Comparison of ENCODE assay signal across 17 mouse cellular contexts in genomic region chr1:91514916-91515315, GRCm38 (mm10). TPM values are rescaled to one million over a fixed set of nuclear protein-coding genes. Genes with fewer than 3 reads are reported as not detected.
DNase-seq lines count a peak whose midpoint lies in the region; ATAC-seq and TF ChIP-seq lines count a peak whose summit lies in the region.
"Had no signal": no experiment of that assay in that cellular context is flagged by ENCODE, and none has a peak within 500 bp of the region (broad histone marks: within the 10 kb centered on the region; RNA-seq: fewer than 3 reads in every experiment).

No protein-coding gene starts in this region.

- H3K27me3 ChIP-seq in embryonic facial prominence, embryonic 13.5 days = no peaks in the 10 kb centered on the region
- no peaks in the 10 kb centered on the region for H3K27me3 ChIP-seq in embryonic facial prominence, embryonic 10.5 days (replicated peaks; ENCODE audit: low read depth, poor library complexity, severe bottlenecking)
- H3K27me3 ChIP-seq in ES-Bruce4 (ENCODE audit: control insufficient read depth, insufficient read depth, low read length, poor library complexity, severe bottlenecking) = no peaks in the 10 kb centered on the region
- H3K27me3 ChIP-seq: forebrain, embryonic 12.5 days; liver, embryonic 15.5 days had no signal

- H3K4me1 ChIP-seq in embryonic facial prominence, embryonic 13.5 days = no peaks in the 10 kb centered on the region
- no peaks in the 10 kb centered on the region for H3K4me1 ChIP-seq in embryonic facial prominence, embryonic 10.5 days
- H3K4me1 ChIP-seq in ES-Bruce4 (ENCODE audit: control insufficient read depth, insufficient read depth, low read length) = no peaks in the 10 kb centered on the region
- H3K4me1 ChIP-seq in embryonic fibroblast, embryonic 13.5 days (ENCODE audit: control insufficient read depth, insufficient read depth, low read length) = no peaks in the 10 kb centered on the region
- H3K4me1 ChIP-seq: forebrain, embryonic 12.5 days; liver, embryonic 15.5 days; midbrain, embryonic 10.5 days had no signal

- H3K9ac ChIP-seq in embryonic facial prominence, embryonic 13.5 days = no peak overlapping the region
- H3K9ac ChIP-seq in ES-Bruce4 (ENCODE audit: low read depth, poor library complexity, severe bottlenecking) = no peak overlapping the region
- H3K9ac ChIP-seq: forebrain, embryonic 12.5 days; hindbrain, embryonic 14.5 days; liver, embryonic 15.5 days had no signal

- TF ChIP-seq POLR2A in ES-Bruce4 (IDR thresholded peaks at IDR 0.05; ENCODE audit: insufficient read depth, low read length) = no peak
- TF ChIP-seq POLR2A in embryonic fibroblast, embryonic 13.5 days (IDR thresholded peaks at IDR 0.05; ENCODE audit: low read depth, low read length) = no peak

- no peaks in the 10 kb centered on the region for H3K9me3 ChIP-seq in embryonic facial prominence, embryonic 13.5 days
- no peaks in the 10 kb centered on the region for H3K9me3 ChIP-seq in embryonic facial prominence, embryonic 10.5 days
- no peaks in the 10 kb centered on the region for H3K9me3 ChIP-seq in ES-Bruce4 (replicated peaks; ENCODE audit: control insufficient read depth, insufficient read depth, low read length, poor library complexity, severe bottlenecking)
- H3K9me3 ChIP-seq: forebrain, embryonic 12.5 days; liver, embryonic 15.5 days; midbrain, embryonic 10.5 days had no signal

- peaks cover 39% of the 10 kb centered on the region for H3K36me3 ChIP-seq in embryonic facial prominence, embryonic 13.5 days
- H3K36me3 ChIP-seq in embryonic facial prominence, embryonic 10.5 days (replicated peaks) = peaks cover 74% of the 10 kb centered on the region
- no peaks in the 10 kb centered on the region for H3K36me3 ChIP-seq in ES-Bruce4 (ENCODE audit: control insufficient read depth, insufficient read depth, low read length, poor library complexity, severe bottlenecking)
- H3K36me3 ChIP-seq: liver, embryonic 15.5 days had no signal

- 77% methylated on average over 11 of the region's 11 CpGs for WGBS in embryonic facial prominence, embryonic 13.5 days
- 82% methylated on average over 11 of the region's 11 CpGs for WGBS in embryonic facial prominence, embryonic 10.5 days

- H3K4me2 ChIP-seq in embryonic facial prominence, embryonic 13.5 days = no peak overlapping the region
- H3K4me2 ChIP-seq: forebrain, embryonic 12.5 days; heart, embryonic 11.5 days; hindbrain, embryonic 14.5 days; liver, embryonic 15.5 days had no signal

- intact Hi-C loops in left cerebral cortex, postnatal 4 days (cut with DNase I) = no loop called here

- H3K27ac ChIP-seq in embryonic facial prominence, embryonic 13.5 days = peak overlapping the region; percentile 33; the same call in 1 of the 2 replicates
- H3K27ac ChIP-seq in embryonic facial prominence, embryonic 10.5 days (replicated peaks) = no peak overlapping the region
- no peak overlapping the region for H3K27ac ChIP-seq in ES-Bruce4 (ENCODE audit: insufficient read depth, low read length)
- H3K27ac ChIP-seq in embryonic fibroblast, embryonic 13.5 days (ENCODE audit: insufficient read depth, low read length) = no peak overlapping the region
- H3K27ac ChIP-seq: forebrain, embryonic 12.5 days; hindbrain, embryonic 14.5 days; liver, embryonic 15.5 days; midbrain, embryonic 10.5 days had no signal

- no peak overlapping the region for H3K4me3 ChIP-seq in embryonic facial prominence, embryonic 13.5 days
- H3K4me3 ChIP-seq in embryonic facial prominence, embryonic 10.5 days = no peak overlapping the region
- H3K4me3 ChIP-seq in ES-Bruce4 (ENCODE audit: low read depth, low read length) = no peak overlapping the region
- H3K4me3 ChIP-seq in embryonic fibroblast, embryonic 13.5 days (ENCODE audit: insufficient read depth, low read length) = no peak overlapping the region
- H3K4me3 ChIP-seq: forebrain, embryonic 12.5 days; liver, embryonic 15.5 days; midbrain, embryonic 10.5 days had no signal

- ATAC-seq in embryonic facial prominence, embryonic 13.5 days (ENCODE audit: insufficient number of reproducible peaks, insufficient read depth, low FRiP score, low TSS enrichment, low read depth) = no peak

- no peak for TF ChIP-seq EP300 in ES-Bruce4 (IDR thresholded peaks at IDR 0.05; ENCODE audit: insufficient read depth, low read depth, low read length)

- peak; percentile 45 for TF ChIP-seq CTCF in ES-Bruce4 (IDR thresholded peaks at IDR 0.05; ENCODE audit: low read depth, low read length)
- peak; percentile 25; the same call in 1 of the 2 replicates for TF ChIP-seq CTCF in embryonic fibroblast, embryonic 13.5 days (IDR thresholded peaks at IDR 0.05; ENCODE audit: borderline replicate concordance, insufficient read depth, low read length)

- DNase-seq in embryonic facial prominence, embryonic 10.5 days (ENCODE audit: low spot score) = no peak
- DNase-seq in left cerebral cortex, postnatal 4 days = peak; percentile 46
- no peak for DNase-seq in left cerebral cortex, adult 9 months (ENCODE audit: low spot score in 2 of 2)
- DNase-seq in thymus, postnatal 25 days = no peak
- DNase-seq: adrenal gland, postnatal 36 days; B cell, adult 2 months; cerebellum, postnatal 36 days; kidney, adult 18-20 months; lung, postnatal 4 days had no signal

RNA-seq across cellular contexts. Expression of gene Traf3ip1, which starts 20.5 kb away (rescaled TPM):
- polyA plus RNA-seq in embryonic facial prominence, embryonic 13.5 days (2015; fragmentation: Nextera tagmentation; extraction: Ambion mirVana) = 8.7 and 12.1 TPM in 2 replicates
- 12.4 and 14.1 TPM in 2 replicates for polyA plus RNA-seq in embryonic facial prominence, embryonic 10.5 days (2016; fragmentation: Nextera tagmentation; extraction: Ambion mirVana)
- total RNA-seq in left cerebral cortex, postnatal 4 days (2021) = 10 to 100 TPM; 15.4 to 16.1 TPM
- 12.1 and 15.7 TPM in 2 replicates for polyA plus RNA-seq in ES-Bruce4 (2011; ENCODE audit: insufficient read depth, insufficient read length, low read depth, missing spikeins)
- polyA plus RNA-seq in embryonic fibroblast, embryonic 13.5 days (2011; ENCODE audit: insufficient read length, low read depth, missing spikeins) = 8.0 and 8.8 TPM in 2 replicates

RNA-seq across cellular contexts. Expression of gene Asb1, which starts 25.4 kb away (rescaled TPM):
- polyA plus RNA-seq in embryonic facial prominence, embryonic 13.5 days (2015; fragmentation: Nextera tagmentation; extraction: Ambion mirVana) = 5.2 and 5.3 TPM in 2 replicates
- polyA plus RNA-seq in embryonic facial prominence, embryonic 10.5 days (2016; fragmentation: Nextera tagmentation; extraction: Ambion mirVana) = 6.5 and 7.3 TPM in 2 replicates
- 10 to 100 TPM; 30.4 to 34.6 TPM for total RNA-seq in left cerebral cortex, postnatal 4 days (2021)
- polyA plus RNA-seq in ES-Bruce4 (2011; ENCODE audit: insufficient read depth, insufficient read length, low read depth, missing spikeins) = 9.5 and 10.6 TPM in 2 replicates
- 8.2 and 9.8 TPM in 2 replicates for polyA plus RNA-seq in embryonic fibroblast, embryonic 13.5 days (2011; ENCODE audit: insufficient read length, low read depth, missing spikeins)

RNA-seq across cellular contexts. Expression of gene Per2, which starts 55.8 kb away (rescaled TPM):
- 3.0 and 3.5 TPM in 2 replicates for polyA plus RNA-seq in embryonic facial prominence, embryonic 13.5 days (2015; fragmentation: Nextera tagmentation; extraction: Ambion mirVana)
- 1.3 and 2.0 TPM in 2 replicates for polyA plus RNA-seq in embryonic facial prominence, embryonic 10.5 days (2016; fragmentation: Nextera tagmentation; extraction: Ambion mirVana)
- 10 to 100 TPM in 1 of 2 experiments, 1 to 10 TPM in 1; 8.4 to 10.7 TPM for total RNA-seq in left cerebral cortex, postnatal 4 days (2021)
- 0.21 and 0.30 TPM in 2 replicates for polyA plus RNA-seq in ES-Bruce4 (2011; ENCODE audit: insufficient read depth, insufficient read length, low read depth, missing spikeins)
- polyA plus RNA-seq in embryonic fibroblast, embryonic 13.5 days (2011; ENCODE audit: insufficient read length, low read depth, missing spikeins) = 2.5 and 7.4 TPM in 2 replicates
